Mouse (Mus musculus) liver, adult 2 months (tissue): ENCODE measurements around the gene Fndc7.

Experiments used
- CTCF ChIP-seq: fragments of 200-500 bp; IDR thresholded peaks from 2 replicates; pipeline ENCODE4 v1.5.1; 2011; ENCODE audit warnings: low read depth, low read length, control low read depth
- POLR2A ChIP-seq: fragments of 200-500 bp; IDR thresholded peaks from 2 replicates; pipeline ENCODE4 v1.6.1; 2011; ENCODE audit warnings: low read length, control low read depth; ENCODE audit not compliant: insufficient read depth; ENCODE audit errors: extremely low read depth

DNA sequence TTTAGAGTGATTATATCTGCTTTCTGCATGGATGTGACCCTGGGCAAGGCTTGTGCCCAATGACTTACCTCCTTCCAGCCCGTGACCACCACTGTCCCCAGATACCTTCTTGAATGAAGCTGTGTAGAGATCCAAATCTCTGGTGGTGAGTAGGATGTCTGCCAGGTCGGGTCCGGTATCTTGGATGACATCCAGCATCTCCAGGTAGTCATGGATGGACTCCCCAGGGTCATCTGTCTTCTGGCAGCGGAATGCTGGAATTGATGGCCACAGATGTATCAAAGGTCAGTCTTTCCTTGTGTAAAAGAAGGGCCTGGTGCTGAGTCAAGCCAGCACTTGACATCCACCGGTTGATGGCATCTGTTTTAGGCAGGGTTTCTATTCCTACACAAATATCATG, 45.3 kb downstream of the Fndc7 start:
- TF ChIP-seq POLR2A (no peak), CTCF (no peak)
